Mouse (Mus musculus) central nervous system, embryonic 11.5 days (tissue): ENCODE data around the gene 1700001K19Rik. TPM values are rescaled to one million over a fixed set of nuclear protein-coding genes. Genes with fewer than 3 reads are reported as not detected.

ENCODE experiments used
- polyA plus RNA-seq: library from polyadenylated mRNA; depleted of rRNA; stranded (reverse); fragments of >200 nt; gene quantifications from 2 replicates; pipeline ENCODE4 v1.2.3, GENCODE M21; 2012; rRNA removed

The 1700001K19Rik gene
- polyA plus RNA-seq: not detected in 2 replicates

GRCm38 (mm10) chr12:110682561-110683299 is at the start of gene 1700001K19Rik:
Gene 1700001K19Rik, minus strand, starts transcription at chr12:110682619.

DNA sequence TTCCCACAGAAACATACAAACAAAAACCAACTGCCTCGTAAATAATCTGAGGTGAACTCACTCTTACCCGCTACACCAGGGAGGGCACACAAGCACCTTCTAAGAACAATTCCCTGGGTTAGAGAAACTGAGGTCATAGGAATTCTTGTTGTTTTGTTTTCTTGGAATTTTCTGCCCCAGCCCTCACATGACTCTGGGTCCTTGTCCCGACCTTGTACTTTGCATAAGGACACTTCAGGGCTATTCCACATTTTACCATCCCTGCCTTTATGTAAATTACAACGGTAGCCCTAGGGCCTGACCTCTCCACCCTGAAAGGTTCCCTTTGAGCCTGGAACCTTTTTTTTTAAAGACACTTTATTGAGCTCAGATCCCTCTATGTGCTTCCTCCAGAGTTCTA is 20.1 kb upstream of the 1700001K19Rik start, which contains the start of gene Hsp90aa1:
Gene Hsp90aa1 (minus strand): TSS at position 173 of the 400 bp plus-strand sequence.

Other genes with a start within 250 kb of the 1700001K19Rik start
- gene Ppp2r5c, start 235.5 kb downstream of the 1700001K19Rik start, polyA plus RNA-seq: 89.6 and 90.9 TPM in 2 replicates
- 234 and 295 TPM in 2 replicates for gene Dync1h1, start 81.2 kb downstream of the 1700001K19Rik start, polyA plus RNA-seq
- gene Hsp90aa1, start 20.1 kb upstream of the 1700001K19Rik start, polyA plus RNA-seq: 533 and 634 TPM in 2 replicates
- 17.9 and 26.2 TPM in 2 replicates for gene Wdr20, start 55.3 kb upstream of the 1700001K19Rik start, polyA plus RNA-seq
- gene Mok, start 158.3 kb upstream of the 1700001K19Rik start, polyA plus RNA-seq: 8.1 and 12.3 TPM in 2 replicates
- 6.5 and 6.8 TPM in 2 replicates for gene Zfp839, start 167.6 kb upstream of the 1700001K19Rik start, polyA plus RNA-seq
- gene Cinp, start 206.5 kb upstream of the 1700001K19Rik start, polyA plus RNA-seq: 61.3 and 71.8 TPM in 2 replicates
- gene Tecpr2, start 206.6 kb upstream of the 1700001K19Rik start, polyA plus RNA-seq: 8.1 and 10.7 TPM in 2 replicates